Mouse (Mus musculus) bone marrow, adult 2 months (tissue): ENCODE measurements around the gene Tead4.

Experiments
- CTCF ChIP-seq: fragments of 200-500 bp; IDR thresholded peaks from 2 replicates; pipeline ENCODE4 v1.5.1; 2011; ENCODE audit warnings: low read length, control low read depth; ENCODE audit not compliant: control insufficient read depth, insufficient read depth
- POLR2A ChIP-seq: fragments of 200-500 bp; IDR thresholded peaks from 2 replicates; pipeline ENCODE4 v1.6.1; 2011; ENCODE audit warnings: low read depth, mild to moderate bottlenecking, control low read depth, low read length, borderline replicate concordance; ENCODE audit not compliant: control insufficient read depth

DNA sequence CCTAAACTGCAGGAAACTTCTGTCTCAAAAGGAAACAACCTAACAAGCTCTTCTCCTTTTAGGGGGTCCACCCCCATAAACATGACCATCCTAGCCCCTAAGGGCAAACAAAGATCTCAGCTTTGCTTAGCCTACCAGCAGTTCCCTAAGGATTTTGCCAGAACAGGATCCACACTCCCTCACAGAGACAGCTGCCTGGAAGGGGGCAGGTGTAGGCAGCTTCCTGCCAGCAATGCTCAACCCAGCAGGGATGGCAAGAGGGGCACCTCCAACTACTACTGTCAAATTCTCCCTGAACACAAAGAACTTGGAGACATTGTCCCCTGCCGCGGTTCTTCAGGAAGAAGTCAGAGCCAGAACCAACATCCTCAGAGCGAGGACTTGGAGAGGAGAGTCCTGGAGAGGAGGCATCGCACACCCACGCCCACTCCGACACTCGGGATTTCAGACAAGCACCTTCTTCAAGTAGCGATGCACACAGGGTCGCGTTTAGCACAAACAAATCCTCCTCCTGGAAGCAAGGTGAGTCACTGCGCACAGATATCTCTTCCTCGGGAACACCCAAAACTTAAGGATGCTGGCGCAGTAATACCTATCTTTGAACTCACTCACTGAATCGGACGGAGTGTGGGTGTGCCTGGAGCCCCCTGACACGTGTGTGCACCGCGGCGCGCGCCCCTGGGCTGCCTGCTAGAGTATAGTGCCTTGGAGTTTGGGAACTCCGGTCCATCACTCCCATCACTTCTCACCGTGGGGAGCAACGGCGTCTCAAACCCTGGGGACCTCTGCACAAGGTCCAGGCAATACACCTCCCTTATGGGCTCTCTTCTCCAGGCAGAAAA, 1.1 kb downstream of the Tead4 start:
- TF ChIP-seq CTCF = no peak
- TF ChIP-seq POLR2A = no peak
